Mouse (Mus musculus): ENCODE measurements around the gene Adgre5. TPM values are rescaled to one million over a fixed set of nuclear protein-coding genes. Genes with fewer than 3 reads are reported as not detected.

Adgre5 gene
- polyA plus RNA-seq, 1 experiment from 2014 or later = 39.5 TPM

DNA sequence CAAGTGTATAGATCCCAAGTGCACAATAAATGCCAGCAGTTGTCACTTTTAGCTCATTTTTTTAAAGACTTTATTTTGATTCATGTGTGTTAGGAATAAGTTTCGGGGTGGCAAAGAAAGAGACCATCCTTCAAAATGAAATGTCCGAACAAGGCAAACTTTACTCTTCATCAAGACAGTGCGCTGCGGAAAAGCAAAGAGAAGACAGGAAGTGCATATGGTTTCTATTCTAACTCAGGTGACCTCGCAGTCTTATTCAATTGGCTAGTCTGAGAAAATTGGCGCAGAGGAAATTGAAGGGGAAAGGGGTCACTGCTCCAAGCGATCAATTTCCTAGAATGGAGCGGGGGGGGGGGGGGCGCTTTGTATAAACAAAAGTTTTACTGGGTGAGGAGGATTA is 41.6 kb downstream of the Adgre5 start:
- peak overlapping the region; percentile 97 for H3K9ac ChIP-seq (ENCODE audit: low read depth, low read length)
- ATAC-seq = no peak
- 25% methylated on average over 9 of the region's 9 CpGs for WGBS
- no peaks in the 10 kb centered on the region for H3K9me3 ChIP-seq (ENCODE audit: control insufficient read depth, low read length)
- H3K27ac ChIP-seq (ENCODE audit: low read length) = peak overlapping the region; percentile 93
- no peaks in the 10 kb centered on the region for H3K27me3 ChIP-seq (replicated peaks; ENCODE audit: control insufficient read depth, insufficient read depth, low read length)
- peak overlapping the region; percentile 93 for H3K4me3 ChIP-seq (ENCODE audit: low read length)
- H3K36me3 ChIP-seq (ENCODE audit: control insufficient read depth, insufficient read depth, low read length) = no peaks in the 10 kb centered on the region
- H3K4me2 ChIP-seq (ENCODE audit: low read depth, low read length) = peak overlapping the region; percentile 86
- peaks cover 34% of the 10 kb centered on the region for H3K4me1 ChIP-seq (ENCODE audit: control insufficient read depth, insufficient read depth, low read length)

DNA sequence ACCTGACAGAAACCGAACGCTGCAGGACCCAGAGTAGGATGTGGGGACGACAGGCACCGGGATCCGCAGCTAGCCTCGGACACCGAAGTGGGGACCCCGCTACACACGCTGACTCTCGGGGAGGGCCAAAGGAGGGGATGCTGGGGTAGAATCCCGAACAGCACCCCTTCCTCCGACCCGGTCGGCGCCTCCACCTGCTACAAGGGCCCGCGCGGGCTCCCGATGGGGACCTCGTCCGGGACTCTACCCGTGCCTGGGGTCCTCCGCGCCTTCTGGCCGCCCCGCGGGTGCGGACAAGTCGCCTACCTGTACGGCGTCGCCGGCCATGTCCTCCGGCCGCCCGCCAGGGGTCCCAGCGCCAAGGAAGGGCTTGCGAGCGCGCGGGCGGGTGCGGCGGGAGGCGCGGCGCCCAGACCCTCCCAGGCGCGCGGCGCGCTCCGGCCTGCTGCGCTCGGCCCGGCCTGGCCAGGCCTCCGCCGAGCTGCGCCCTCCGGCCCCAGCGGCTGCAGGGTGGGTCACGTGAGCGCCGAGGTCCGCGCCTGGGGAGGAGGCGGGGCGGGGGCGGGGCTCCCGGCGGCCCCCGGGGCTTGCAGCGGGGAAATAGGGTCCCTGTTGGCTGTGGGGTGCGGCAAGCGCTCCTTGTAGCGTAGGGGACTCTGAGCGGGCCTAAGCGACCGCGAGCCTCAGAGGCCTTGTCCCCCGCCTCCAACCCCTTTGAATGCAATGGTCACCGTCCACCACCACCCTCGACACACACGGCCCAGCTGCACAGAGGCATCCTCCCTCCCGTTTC is 42.3 kb downstream of the Adgre5 start, which contains the start of gene Pkn1:
TSS of gene Pkn1 (minus strand) at position 519 of the 793 bp plus-strand sequence.
- Histone ChIP-seq H3K4me1 (ENCODE audit: control insufficient read depth, insufficient read depth, low read length) (peaks cover 40% of the 10 kb centered on the region), H3K27ac (ENCODE audit: low read length) (peak within 1 kb of the TSS; percentile 93), H3K9ac (ENCODE audit: low read depth, low read length) (peak within 1 kb of the TSS; percentile 97), H3K4me3 (ENCODE audit: low read length) (peak within 1 kb of the TSS; percentile 93), H3K4me2 (ENCODE audit: low read depth, low read length) (peak within 1 kb of the TSS; percentile 86), H3K27me3 (replicated peaks; ENCODE audit: control insufficient read depth, insufficient read depth, low read length) (no peaks in the 10 kb centered on the region), H3K36me3 (ENCODE audit: control insufficient read depth, insufficient read depth, low read length) (no peaks in the 10 kb centered on the region), H3K9me3 (ENCODE audit: control insufficient read depth, low read length) (no peaks in the 10 kb centered on the region)
- WGBS = 1% methylated on average over 75 of the region's 85 CpGs
- ATAC-seq = peak; percentile 88

DNA sequence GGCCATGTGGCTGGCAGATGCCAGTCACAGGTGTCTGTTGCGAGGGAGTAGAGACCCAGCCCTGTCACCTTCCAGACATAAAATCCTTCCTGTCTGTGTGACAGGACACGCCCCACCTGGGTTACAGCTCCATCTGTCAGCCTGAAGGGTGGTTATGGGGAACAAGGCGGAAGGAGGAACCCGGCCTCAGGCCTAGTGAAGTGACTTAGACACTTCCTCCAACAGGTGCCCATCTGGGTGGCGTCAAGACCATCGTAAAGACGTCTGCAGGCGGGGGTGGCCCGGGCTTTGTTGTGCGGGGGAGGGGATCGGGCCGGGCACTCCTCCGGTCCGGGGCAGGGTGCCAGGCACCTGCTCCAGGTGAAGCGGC is 42.9 kb downstream of the Adgre5 start:
- no peaks in the 10 kb centered on the region for H3K9me3 ChIP-seq (ENCODE audit: control insufficient read depth, low read length)
- H3K27me3 ChIP-seq (replicated peaks; ENCODE audit: control insufficient read depth, insufficient read depth, low read length) = no peaks in the 10 kb centered on the region
- 2% methylated on average over 15 of the region's 15 CpGs for WGBS
- peak overlapping the region; percentile 86 for H3K4me2 ChIP-seq (ENCODE audit: low read depth, low read length)
- peak; percentile 68 for ATAC-seq
- H3K27ac ChIP-seq (ENCODE audit: low read length) = peak overlapping the region; percentile 93
- no peaks in the 10 kb centered on the region for H3K36me3 ChIP-seq (ENCODE audit: control insufficient read depth, insufficient read depth, low read length)
- peak overlapping the region; percentile 97 for H3K9ac ChIP-seq (ENCODE audit: low read depth, low read length)
- H3K4me1 ChIP-seq (ENCODE audit: control insufficient read depth, insufficient read depth, low read length) = peaks cover 43% of the 10 kb centered on the region
- peak overlapping the region; percentile 93 for H3K4me3 ChIP-seq (ENCODE audit: low read length)

DNA sequence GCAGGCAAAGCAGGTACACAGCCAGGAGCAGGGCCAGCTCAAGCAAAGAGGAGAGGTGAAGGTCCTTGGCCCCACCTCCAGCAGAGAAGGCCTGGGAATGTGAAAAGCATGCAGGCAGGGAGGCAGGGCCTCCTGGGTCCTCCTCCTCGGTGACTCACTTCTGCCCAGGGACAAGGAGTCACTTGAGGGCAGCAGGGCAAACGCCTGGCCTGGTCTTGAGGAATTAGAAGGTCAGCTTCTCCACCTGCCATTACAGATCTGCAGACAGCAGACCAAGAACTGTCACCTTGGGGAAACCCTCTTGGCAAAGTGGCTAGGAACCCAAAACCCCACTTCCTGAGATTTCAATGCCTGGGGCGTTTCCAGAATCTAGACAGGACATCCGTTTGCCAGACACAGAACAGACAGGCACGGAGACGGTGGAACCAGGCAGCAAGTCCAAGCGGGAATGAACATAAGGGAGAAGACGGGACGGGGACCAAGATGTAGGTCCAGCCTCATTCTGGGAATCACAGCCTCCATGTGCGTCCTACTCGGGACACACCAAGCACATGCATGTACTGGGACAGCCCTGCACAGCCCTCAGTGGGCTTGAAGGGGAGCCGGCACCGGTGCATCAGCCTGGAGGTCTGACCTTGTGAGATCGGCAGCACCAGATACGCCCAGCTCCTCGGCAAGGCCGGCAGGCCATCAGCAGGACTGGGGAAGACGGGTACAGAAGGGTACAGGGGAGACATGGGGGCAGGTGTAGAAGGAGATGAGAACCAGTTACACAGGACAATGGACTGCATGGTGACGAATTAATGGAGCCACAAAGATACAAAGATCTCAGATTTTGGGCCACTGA is 43.5 kb downstream of the Adgre5 start:
- Histone ChIP-seq H3K4me3 (ENCODE audit: low read length) (peak overlapping the region; percentile 93), H3K27ac (ENCODE audit: low read length) (peak overlapping the region; percentile 93), H3K9me3 (ENCODE audit: control insufficient read depth, low read length) (no peaks in the 10 kb centered on the region), H3K9ac (ENCODE audit: low read depth, low read length) (peak overlapping the region; percentile 97), H3K4me2 (ENCODE audit: low read depth, low read length) (peak overlapping the region; percentile 86), H3K4me1 (ENCODE audit: control insufficient read depth, insufficient read depth, low read length) (peaks cover 43% of the 10 kb centered on the region), H3K36me3 (ENCODE audit: control insufficient read depth, insufficient read depth, low read length) (no peaks in the 10 kb centered on the region), H3K27me3 (replicated peaks; ENCODE audit: control insufficient read depth, insufficient read depth, low read length) (no peaks in the 10 kb centered on the region)
- peak; percentile 39 for ATAC-seq
- WGBS = 41% methylated on average over 19 of the region's 19 CpGs

DNA sequence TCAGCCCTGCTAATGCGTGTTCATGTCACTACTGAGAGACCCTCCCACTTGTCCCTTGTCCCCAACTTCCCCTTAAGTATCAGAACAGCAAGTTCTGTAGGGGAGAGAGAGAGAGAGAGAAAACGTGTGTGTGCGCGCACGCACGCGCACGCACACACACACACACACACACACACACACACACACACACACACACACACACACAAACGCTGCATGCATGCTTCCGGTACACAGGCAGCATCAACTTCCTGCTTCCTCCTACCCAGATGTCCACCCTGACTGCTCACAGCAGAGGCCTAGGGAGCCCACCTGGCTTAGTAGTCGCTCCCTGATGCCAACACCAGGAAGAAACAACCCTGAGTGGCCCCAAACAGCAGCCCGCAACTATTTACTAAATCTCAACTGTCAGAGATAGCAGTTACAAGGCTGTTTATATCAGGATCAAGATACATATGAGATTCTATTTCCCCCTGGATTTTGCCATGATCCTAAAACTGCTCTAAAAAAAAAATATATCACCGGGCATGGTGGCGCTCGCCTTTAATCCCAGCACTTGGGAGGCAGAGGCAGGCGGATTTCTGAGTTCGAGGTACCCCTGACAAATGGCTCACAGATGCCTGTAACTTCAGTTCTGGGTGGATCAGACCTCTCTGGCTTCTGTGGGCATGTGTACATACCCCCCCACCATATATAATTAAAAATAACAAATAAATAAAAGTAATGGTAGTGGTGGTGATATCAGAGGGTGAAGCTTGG is 45.6 kb downstream of the Adgre5 start:
- no peaks in the 10 kb centered on the region for H3K9me3 ChIP-seq (ENCODE audit: control insufficient read depth, low read length)
- 64% methylated on average over 17 of the region's 17 CpGs for WGBS
- no peaks in the 10 kb centered on the region for H3K27me3 ChIP-seq (replicated peaks; ENCODE audit: control insufficient read depth, insufficient read depth, low read length)
- no peak overlapping the region for H3K4me2 ChIP-seq (ENCODE audit: low read depth, low read length)
- ATAC-seq = no peak
- peaks cover 43% of the 10 kb centered on the region for H3K4me1 ChIP-seq (ENCODE audit: control insufficient read depth, insufficient read depth, low read length)
- H3K9ac ChIP-seq (ENCODE audit: low read depth, low read length) = no peak overlapping the region
- H3K4me3 ChIP-seq (ENCODE audit: low read length) = no peak overlapping the region
- H3K27ac ChIP-seq (ENCODE audit: low read length) = no peak overlapping the region
- peaks cover 13% of the 10 kb centered on the region for H3K36me3 ChIP-seq (ENCODE audit: control insufficient read depth, insufficient read depth, low read length)

DNA sequence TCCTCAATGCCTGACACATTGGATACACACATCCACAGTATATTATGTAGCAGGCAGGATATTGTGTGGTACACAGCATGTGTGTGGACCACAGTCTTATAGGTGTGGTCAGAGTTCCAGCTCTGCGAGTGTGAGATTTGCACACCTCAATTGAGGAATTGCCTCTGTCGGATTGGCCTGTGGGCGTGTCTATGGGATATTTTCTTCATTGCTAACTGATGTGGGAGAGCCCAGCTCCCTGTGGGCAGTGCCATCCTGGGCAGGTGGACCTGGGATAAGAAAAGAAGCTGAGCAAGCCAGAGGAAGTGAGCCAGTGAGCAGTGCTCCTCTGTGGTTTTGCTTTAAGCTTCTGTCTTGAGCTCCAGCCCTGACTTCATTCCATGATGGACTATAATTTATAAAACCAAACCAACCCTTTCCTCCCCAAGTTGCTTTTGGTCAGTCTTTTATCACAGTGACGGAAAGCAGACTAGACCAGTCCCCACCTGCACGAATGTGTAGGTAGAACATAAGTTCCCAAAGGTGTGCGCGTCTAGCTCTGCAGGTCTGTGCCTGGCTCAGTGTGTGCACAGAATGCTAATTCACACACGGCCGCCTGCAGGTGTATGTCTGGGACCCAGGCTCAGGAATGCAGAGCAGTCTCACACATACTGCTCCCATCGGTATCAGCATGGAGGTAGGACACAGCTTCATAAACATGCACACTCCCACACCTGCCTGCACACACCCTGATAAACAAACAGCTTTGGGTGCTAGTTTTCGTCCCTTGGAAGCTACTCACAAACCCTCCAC is 46.6 kb downstream of the Adgre5 start:
- Histone ChIP-seq H3K9ac (ENCODE audit: low read depth, low read length) (no peak overlapping the region), H3K4me1 (ENCODE audit: control insufficient read depth, insufficient read depth, low read length) (peaks cover 41% of the 10 kb centered on the region), H3K4me2 (ENCODE audit: low read depth, low read length) (no peak overlapping the region), H3K4me3 (ENCODE audit: low read length) (no peak overlapping the region), H3K27me3 (replicated peaks; ENCODE audit: control insufficient read depth, insufficient read depth, low read length) (no peaks in the 10 kb centered on the region), H3K36me3 (ENCODE audit: control insufficient read depth, insufficient read depth, low read length) (peaks cover 13% of the 10 kb centered on the region), H3K27ac (ENCODE audit: low read length) (no peak overlapping the region), H3K9me3 (ENCODE audit: control insufficient read depth, low read length) (no peaks in the 10 kb centered on the region)
- ATAC-seq = no peak
- 73% methylated on average over 11 of the region's 11 CpGs for WGBS

DNA sequence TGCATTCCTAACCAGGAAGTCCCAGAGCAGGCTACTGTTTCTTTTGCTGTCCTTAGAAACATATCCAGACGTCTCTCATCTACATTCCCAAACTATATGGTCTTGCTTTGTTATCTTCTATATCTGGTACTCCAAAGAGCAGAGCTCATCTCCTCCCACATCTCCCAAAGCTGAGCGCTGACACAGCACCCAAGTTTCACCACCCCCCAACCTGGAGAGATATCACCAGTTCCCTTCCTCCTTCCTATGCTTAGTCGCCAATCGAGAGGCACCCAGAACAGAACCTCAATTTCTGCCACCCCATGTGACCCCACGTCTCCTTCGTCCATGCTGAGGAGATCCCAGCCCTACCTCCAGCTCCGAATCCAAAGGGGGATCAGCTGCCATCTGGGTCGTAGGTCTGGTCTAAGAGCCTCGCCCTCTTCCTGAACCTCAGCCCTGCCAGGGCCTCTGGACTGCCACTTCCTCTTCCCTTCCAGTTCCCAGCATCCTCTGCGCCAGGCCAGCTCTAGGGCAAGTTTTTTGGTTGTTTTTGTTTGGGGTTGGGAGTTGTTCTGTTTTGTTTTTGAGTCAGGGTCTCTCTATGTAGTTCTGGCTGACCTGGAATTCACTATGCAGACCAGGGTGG is 47.4 kb downstream of the Adgre5 start:
- 0 out of 2 replicates have a peak overlapping the region, but pooled peaks have one; percentile 29 for H3K9ac ChIP-seq (ENCODE audit: low read depth, low read length)
- H3K36me3 ChIP-seq (ENCODE audit: control insufficient read depth, insufficient read depth, low read length) = peaks cover 13% of the 10 kb centered on the region
- WGBS = 73% methylated on average over 10 of the region's 10 CpGs
- no peaks in the 10 kb centered on the region for H3K9me3 ChIP-seq (ENCODE audit: control insufficient read depth, low read length)
- no peak overlapping the region for H3K4me3 ChIP-seq (ENCODE audit: low read length)
- H3K27ac ChIP-seq (ENCODE audit: low read length) = no peak overlapping the region
- no peaks in the 10 kb centered on the region for H3K27me3 ChIP-seq (replicated peaks; ENCODE audit: control insufficient read depth, insufficient read depth, low read length)
- no peak overlapping the region for H3K4me2 ChIP-seq (ENCODE audit: low read depth, low read length)
- ATAC-seq = no peak
- peaks cover 38% of the 10 kb centered on the region for H3K4me1 ChIP-seq (ENCODE audit: control insufficient read depth, insufficient read depth, low read length)

DNA sequence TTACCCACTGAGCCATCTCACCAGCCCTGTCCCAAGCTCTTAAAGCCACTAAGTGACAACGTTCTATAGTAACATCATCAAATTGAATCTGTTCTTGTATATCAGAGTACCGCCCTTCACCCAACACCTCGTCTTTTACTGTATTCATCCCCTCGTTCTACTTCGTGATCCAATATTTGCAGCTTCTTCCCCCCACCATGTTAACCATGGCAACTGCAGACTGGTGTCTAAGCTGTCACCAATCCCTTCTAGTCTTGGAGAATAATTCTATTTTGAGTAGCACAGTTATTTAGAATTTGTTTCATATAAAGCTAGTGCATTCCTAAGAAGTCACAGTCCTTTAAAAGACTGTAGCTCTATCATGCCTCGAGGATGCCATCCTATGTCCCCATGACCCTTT is 51.9 kb downstream of the Adgre5 start:
- peaks cover 13% of the 10 kb centered on the region for H3K36me3 ChIP-seq (ENCODE audit: control insufficient read depth, insufficient read depth, low read length)
- peaks cover 7% of the 10 kb centered on the region for H3K4me1 ChIP-seq (ENCODE audit: control insufficient read depth, insufficient read depth, low read length)
- H3K27ac ChIP-seq (ENCODE audit: low read length) = no peak overlapping the region
- no peak overlapping the region for H3K4me2 ChIP-seq (ENCODE audit: low read depth, low read length)
- no peak for ATAC-seq
- no peak overlapping the region for H3K4me3 ChIP-seq (ENCODE audit: low read length)
- no peaks in the 10 kb centered on the region for H3K27me3 ChIP-seq (replicated peaks; ENCODE audit: control insufficient read depth, insufficient read depth, low read length)
- H3K9ac ChIP-seq (ENCODE audit: low read depth, low read length) = no peak overlapping the region
- no peaks in the 10 kb centered on the region for H3K9me3 ChIP-seq (ENCODE audit: control insufficient read depth, low read length)
- 90% methylated on average over 6 of the region's 6 CpGs for whole genome bisulfite sequencing
